Mouse (Mus musculus) thymus, postnatal 25 days (tissue): Measurements from ENCODE around the gene Elp6.
A peak's percentile ranks its signal among the peaks of the same experiment; 100 is the strongest.
"Not testable (repeated sequence)": the region's sequence is repeated elsewhere in the genome, so short reads cannot be mapped to it uniquely, and the experiment has no call there.

Experiments used
- DNase-seq: peaks from one replicate; pipeline ENCODE4 v3.0.0; 2022

The Elp6 gene

GRCm38 (mm10) chr9:110320769-110321168, 15.8 kb downstream of the Elp6 start:
- no peak for DNase-seq

- DNase-seq, result no peak
Observed at GRCm38 (mm10) chr9:110322972-110323371, 18.0 kb downstream of the Elp6 start.

- DNase-seq, result no peak
Observed at GRCm38 (mm10) chr9:110324181-110324580, 19.2 kb downstream of the Elp6 start.

- no peak for DNase-seq
Observed at GRCm38 (mm10) chr9:110328178-110328577, 23.2 kb downstream of the Elp6 start.

GRCm38 (mm10) chr9:110328946-110329630, 24.1 kb downstream of the Elp6 start:
- DNase-seq, result peak; percentile 23

- DNase-seq, result peak; percentile 62
Observed at GRCm38 (mm10) chr9:110329655-110330054, 24.7 kb downstream of the Elp6 start.

GRCm38 (mm10) chr9:110330341-110330740, 25.4 kb downstream of the Elp6 start:
- no peak for DNase-seq

GRCm38 (mm10) chr9:110330913-110331312, 25.9 kb downstream of the Elp6 start:
- DNase-seq, result not testable (repeated sequence)

GRCm38 (mm10) chr9:110333135-110333895, 28.3 kb downstream of the Elp6 start, which contains the start of gene Scap:
Scap (plus strand) TSS chr9:110333288.
- DNase-seq, result peak; percentile 99

GRCm38 (mm10) chr9:110333896-110334259, 28.9 kb downstream of the Elp6 start:
- no peak for DNase-seq

- no peak for DNase-seq
Observed at GRCm38 (mm10) chr9:110334849-110335248, 29.9 kb downstream of the Elp6 start.

- no peak for DNase-seq
Observed at GRCm38 (mm10) chr9:110340037-110340750, 35.2 kb downstream of the Elp6 start.

- no peak for DNase-seq
Observed at GRCm38 (mm10) chr9:110342008-110342407, 37.0 kb downstream of the Elp6 start.

GRCm38 (mm10) chr9:110343805-110344204, 38.8 kb downstream of the Elp6 start:
- no peak for DNase-seq

- DNase-seq, result no peak
Observed at GRCm38 (mm10) chr9:110345057-110345739, 40.2 kb downstream of the Elp6 start.

- DNase-seq, result no peak
Observed at GRCm38 (mm10) chr9:110348899-110349298, 43.9 kb downstream of the Elp6 start.

GRCm38 (mm10) chr9:110350188-110350587, 45.2 kb downstream of the Elp6 start:
- no peak for DNase-seq

GRCm38 (mm10) chr9:110350612-110351011, 45.6 kb downstream of the Elp6 start:
- no peak for DNase-seq

GRCm38 (mm10) chr9:110351350-110351749, 46.4 kb downstream of the Elp6 start:
- no peak for DNase-seq

- DNase-seq, result peak; percentile 10
Observed at GRCm38 (mm10) chr9:110351932-110352632, 47.1 kb downstream of the Elp6 start.

- no peak for DNase-seq
Observed at GRCm38 (mm10) chr9:110358341-110358740, 53.4 kb downstream of the Elp6 start.

- DNase-seq, result no peak
Observed at GRCm38 (mm10) chr9:110361299-110361698, 56.3 kb downstream of the Elp6 start.
